ENCODE assay signal across 23 mouse cellular contexts in the genomic region with DNA sequence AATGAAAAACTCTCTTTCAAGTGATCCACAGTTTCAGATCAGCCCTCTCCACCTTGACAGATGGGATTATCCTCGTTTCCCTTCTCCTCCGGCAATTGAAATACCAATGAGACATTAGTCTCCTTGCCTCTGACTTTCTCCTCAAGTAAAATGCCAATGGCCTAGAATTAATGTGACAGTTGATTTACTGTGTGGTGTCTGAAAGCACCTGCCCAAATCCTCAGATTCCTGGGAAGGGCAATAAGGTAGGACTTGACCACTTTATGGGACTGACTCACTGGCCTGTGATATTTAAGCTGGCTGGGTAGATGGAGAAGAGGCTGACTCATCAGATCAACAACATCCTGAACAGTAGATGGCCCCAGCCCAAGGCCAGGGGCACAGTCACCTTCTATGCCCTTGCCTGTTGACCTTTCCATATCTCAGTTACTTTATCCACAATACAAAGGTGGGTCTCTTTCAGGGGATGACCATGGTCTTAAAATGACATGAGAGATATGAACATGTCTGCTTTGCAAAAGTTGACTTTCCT. TPM values are rescaled to one million over a fixed set of nuclear protein-coding genes. Genes with fewer than 3 reads are reported as not detected.
"Had no signal": no experiment of that assay in that cellular context is flagged by ENCODE, and none has a peak within 500 bp of the region (broad histone marks: within the 10 kb centered on the region; RNA-seq: fewer than 3 reads in every experiment).

No protein-coding gene starts in this region.

- H3K4me1 ChIP-seq: midbrain, embryonic 15.5 days; stomach, embryonic 15.5 days had no signal

- H3K4me3 ChIP-seq: midbrain, embryonic 10.5 days; midbrain, embryonic 13.5 days; midbrain, embryonic 15.5 days; neural tube, embryonic 12.5 days; stomach, embryonic 15.5 days had no signal

- H3K36me3 ChIP-seq: midbrain, embryonic 10.5 days; midbrain, embryonic 13.5 days; midbrain, embryonic 15.5 days; neural tube, embryonic 12.5 days; stomach, embryonic 15.5 days had no signal

- H3K9ac ChIP-seq: lung, embryonic 14.5 days; midbrain, embryonic 13.5 days; midbrain, embryonic 15.5 days; neural tube, embryonic 12.5 days; stomach, embryonic 15.5 days had no signal

- H3K9me3 ChIP-seq: midbrain, embryonic 10.5 days; midbrain, embryonic 13.5 days; midbrain, embryonic 15.5 days; neural tube, embryonic 12.5 days; stomach, embryonic 15.5 days had no signal

- H3K4me2 ChIP-seq: lung, embryonic 14.5 days; midbrain, embryonic 13.5 days; midbrain, embryonic 15.5 days; neural tube, embryonic 12.5 days; stomach, embryonic 15.5 days had no signal

- H3K27ac ChIP-seq: midbrain, embryonic 10.5 days; midbrain, embryonic 13.5 days; midbrain, embryonic 15.5 days; neural tube, embryonic 12.5 days; stomach, embryonic 15.5 days; stomach, postnatal 0 days had no signal

- DNase-seq: lung, adult 18-20 months; lung, embryonic 14.5 days; lung, postnatal 10 days; lung, postnatal 4 days; right cerebral cortex, postnatal 14 days; thymus, adult 2 months; thymus, postnatal 25 days; thymus, postnatal 4 days had no signal

- H3K27me3 ChIP-seq: midbrain, embryonic 13.5 days; midbrain, embryonic 15.5 days; neural tube, embryonic 12.5 days; stomach, embryonic 15.5 days had no signal

- ATAC-seq: midbrain, embryonic 13.5 days; midbrain, embryonic 15.5 days had no signal

RNA-seq across cellular contexts. Expression of gene Slc16a4, which starts 24.1 kb away (rescaled TPM):
- total RNA-seq: megakaryocyte-erythroid progenitor cell, adult 5-6 weeks; neutrophil, adult 5-6 weeks had no signal

RNA-seq across cellular contexts. Expression of gene Prok1, which starts 27.4 kb away (rescaled TPM):
- total RNA-seq: megakaryocyte, adult 5-6 weeks; megakaryocyte-erythroid progenitor cell, adult 5-6 weeks; neutrophil, adult 5-6 weeks had no signal
- polyA plus RNA-seq: lung, embryonic 16.5 days; midbrain, embryonic 10.5 days; midbrain, embryonic 13.5 days; neural tube, embryonic 12.5 days; spleen, adult 2 months; testis, adult 2 months had no signal

RNA-seq across cellular contexts. Expression of gene A630076J17Rik, which starts 36.5 kb away (rescaled TPM):
- total RNA-seq: megakaryocyte, adult 5-6 weeks; megakaryocyte-erythroid progenitor cell, adult 5-6 weeks; neutrophil, adult 5-6 weeks had no signal
- polyA plus RNA-seq: liver, embryonic 16.5 days; midbrain, embryonic 10.5 days; midbrain, embryonic 13.5 days; midbrain, embryonic 15.5 days; neural tube, embryonic 12.5 days; neural tube, embryonic 14.5 days; spleen, adult 2 months; testis, adult 2 months; urinary bladder, adult 2 months had no signal

RNA-seq across cellular contexts. Expression of gene Cym, which starts 45.3 kb away (rescaled TPM):
- total RNA-seq: megakaryocyte-erythroid progenitor cell, adult 5-6 weeks; neutrophil, adult 5-6 weeks had no signal
- polyA plus RNA-seq: midbrain, embryonic 10.5 days; neural tube, embryonic 12.5 days; testis, adult 2 months; urinary bladder, adult 2 months had no signal
